10 mouse cellular contexts compared by ENCODE assay signal in genomic region chr2:109931978-109932780, GRCm38 (mm10). TPM values are rescaled to one million over a fixed set of nuclear protein-coding genes. Genes with fewer than 3 reads are reported as not detected.
DNase-seq lines count a peak whose midpoint lies in the region; ATAC-seq lines count a peak whose summit lies in the region.
"Had no signal": no experiment of that assay in that cellular context is flagged by ENCODE, and none has a peak within 500 bp of the region (broad histone marks: within the 10 kb centered on the region; RNA-seq: fewer than 3 reads in every experiment).

No protein-coding gene starts in this region.

- no peak overlapping the region for H3K4me3 ChIP-seq in heart, embryonic 14.5 days (ENCODE audit: control insufficient read depth in 1 of 2, insufficient read depth in 1 of 2, low read depth in 1 of 2, low read length in 2 of 2)
- H3K4me3 ChIP-seq in limb, embryonic 10.5 days = no peak overlapping the region
- H3K4me3 ChIP-seq in neural tube, embryonic 14.5 days (ENCODE audit: low read depth, low read length) = no peak overlapping the region
- no peak overlapping the region for H3K4me3 ChIP-seq in forebrain, embryonic 16.5 days (replicated peaks; ENCODE audit: low read length)

- no peaks in the 10 kb centered on the region for H3K27me3 ChIP-seq in heart, embryonic 14.5 days (ENCODE audit: control insufficient read depth, insufficient read depth, low read length)
- H3K27me3 ChIP-seq in limb, embryonic 10.5 days (ENCODE audit: low read depth, poor library complexity, severe bottlenecking) = no peaks in the 10 kb centered on the region
- H3K27me3 ChIP-seq in neural tube, embryonic 14.5 days (ENCODE audit: control insufficient read depth, insufficient read depth, low read length) = no peaks in the 10 kb centered on the region
- H3K27me3 ChIP-seq in forebrain, embryonic 16.5 days (replicated peaks; ENCODE audit: control insufficient read depth, insufficient read depth, low read length) = peaks cover 26% of the 10 kb centered on the region

- peak overlapping the region in 1 of 2 experiments; percentile 39; a peak in 2 of 4 replicates for H3K27ac ChIP-seq in heart, embryonic 14.5 days (replicated peaks in 1 of 2; ENCODE audit: control insufficient read depth in 1 of 2, insufficient read depth in 1 of 2, low read depth in 2 of 2, low read length in 2 of 2)
- 0 out of 2 replicates have a peak overlapping the region, but pooled peaks have one; percentile 36 for H3K27ac ChIP-seq in limb, embryonic 10.5 days
- no peak overlapping the region for H3K27ac ChIP-seq in neural tube, embryonic 14.5 days (ENCODE audit: low read depth, low read length)
- H3K27ac ChIP-seq in forebrain, embryonic 16.5 days (ENCODE audit: low read length) = no peak overlapping the region

- ATAC-seq in heart, embryonic 14.5 days (ENCODE audit: insufficient number of reproducible peaks, insufficient read depth, low FRiP score, low read depth) = no peak; the same call in 1 of the 2 replicates
- peak; percentile 81 for ATAC-seq in granulocyte monocyte progenitor cell, adult 5-6 weeks (replicated peaks; ENCODE audit: poor library complexity, severe bottlenecking)
- no peak for ATAC-seq in neural tube, embryonic 14.5 days (ENCODE audit: low read depth)
- ATAC-seq in forebrain, embryonic 16.5 days = no peak

- 0 out of 2 replicates have a peak, but pooled peaks cover 2% of the 10 kb centered on the region for H3K36me3 ChIP-seq in heart, embryonic 14.5 days (ENCODE audit: control insufficient read depth, insufficient read depth, low read length)
- H3K36me3 ChIP-seq in limb, embryonic 10.5 days = peaks cover 3% of the 10 kb centered on the region; the same call in 1 of the 2 replicates
- H3K36me3 ChIP-seq in neural tube, embryonic 14.5 days (ENCODE audit: control insufficient read depth, insufficient read depth, low read length) = no peaks in the 10 kb centered on the region
- H3K36me3 ChIP-seq in forebrain, embryonic 16.5 days (ENCODE audit: control insufficient read depth, insufficient read depth) = no peaks in the 10 kb centered on the region

- H3K4me2 ChIP-seq in heart, embryonic 14.5 days (ENCODE audit: low read length) = peak overlapping the region; percentile 31
- peak overlapping the region; percentile 1; the same call in 1 of the 2 replicates for H3K4me2 ChIP-seq in neural tube, embryonic 14.5 days (ENCODE audit: low read depth, low read length)
- H3K4me2 ChIP-seq in forebrain, embryonic 16.5 days (ENCODE audit: low read length) = no peak overlapping the region

- peak overlapping the region; percentile 38; the same call in 1 of the 2 replicates for H3K9ac ChIP-seq in heart, embryonic 14.5 days (ENCODE audit: low read length)
- no peak overlapping the region for H3K9ac ChIP-seq in neural tube, embryonic 14.5 days (replicated peaks; ENCODE audit: low read depth, low read length)
- no peak overlapping the region for H3K9ac ChIP-seq in forebrain, embryonic 16.5 days (replicated peaks; ENCODE audit: low read depth, low read length)

- intact Hi-C loops in heart, postnatal 25 days (cut with DNase I) = no loop called here

- peaks cover 18 to 47% of the 10 kb centered on the region in 2 experiments for H3K4me1 ChIP-seq in heart, embryonic 14.5 days (ENCODE audit: control insufficient read depth in 2 of 2, insufficient read depth in 2 of 2, low read length in 2 of 2)
- H3K4me1 ChIP-seq in limb, embryonic 10.5 days = peaks cover 36% of the 10 kb centered on the region
- H3K4me1 ChIP-seq in neural tube, embryonic 14.5 days (ENCODE audit: control insufficient read depth, insufficient read depth, low read length) = peaks cover 10% of the 10 kb centered on the region; the same call in 1 of the 2 replicates
- no peaks in the 10 kb centered on the region for H3K4me1 ChIP-seq in forebrain, embryonic 16.5 days (replicated peaks; ENCODE audit: control insufficient read depth, insufficient read depth, low read length)

- DNase-seq in heart, postnatal 25 days (ENCODE audit: low spot score) = no peak
- DNase-seq in limb, embryonic 10.5 days (ENCODE audit: low spot score) = no peak
- no peak for DNase-seq in testis, postnatal 14 days (ENCODE audit: low spot score)
- DNase-seq in urinary bladder, adult 18-20 months (ENCODE audit: low spot score in 2 of 2) = no peak
- DNase-seq: adrenal gland, postnatal 25 days; lung, postnatal 36 days had no signal

- 51% methylated on average over 13 of the region's 13 CpGs for WGBS in heart, embryonic 14.5 days
- WGBS in limb, embryonic 10.5 days = 62% methylated on average over 13 of the region's 13 CpGs
- 31% methylated on average over 13 of the region's 13 CpGs for WGBS in neural tube, embryonic 14.5 days
- WGBS in forebrain, embryonic 16.5 days = 62% methylated on average over 13 of the region's 13 CpGs

- no peaks in the 10 kb centered on the region for H3K9me3 ChIP-seq in heart, embryonic 14.5 days (ENCODE audit: control insufficient read depth, low read length)
- no peaks in the 10 kb centered on the region for H3K9me3 ChIP-seq in limb, embryonic 10.5 days (replicated peaks)
- H3K9me3 ChIP-seq in neural tube, embryonic 14.5 days (ENCODE audit: control insufficient read depth, low read length) = no peaks in the 10 kb centered on the region
- H3K9me3 ChIP-seq in forebrain, embryonic 16.5 days (ENCODE audit: control insufficient read depth, low read length) = no peaks in the 10 kb centered on the region

RNA-seq across cellular contexts. Expression of gene Lgr4, which starts 14.7 kb away (rescaled TPM):
- polyA plus RNA-seq in heart, embryonic 14.5 days (2014; fragmentation: Nextera tagmentation; extraction: Ambion mirVana) = 19.3 and 20.8 TPM in 2 replicates
- 10 to 100 TPM; 26.0 to 28.9 TPM for total RNA-seq in heart, postnatal 25 days (2021)
- total RNA-seq in granulocyte monocyte progenitor cell, adult 5-6 weeks (2014; fragmentation: Nextera tagmentation) = 0.80 and 2.5 TPM in 2 replicates
- total RNA-seq in granulocyte monocyte progenitor cell, adult 5-6 weeks (2017) = 0.72 and 1.9 TPM in 2 replicates
- 9.0 and 10.6 TPM in 2 replicates for polyA plus RNA-seq in limb, embryonic 10.5 days (2016; fragmentation: Nextera tagmentation; extraction: Ambion mirVana)
- 10.8 and 12.7 TPM in 2 replicates for polyA plus RNA-seq in neural tube, embryonic 14.5 days (2014; fragmentation: Nextera tagmentation; extraction: Ambion mirVana)
- polyA plus RNA-seq in forebrain, embryonic 16.5 days (2015; fragmentation: Nextera tagmentation; extraction: Ambion mirVana) = 2.7 and 3.6 TPM in 2 replicates

RNA-seq across cellular contexts. Expression of gene Lin7c, which starts 41.5 kb away (rescaled TPM):
- 43.0 and 44.3 TPM in 2 replicates for polyA plus RNA-seq in heart, embryonic 14.5 days (2014; fragmentation: Nextera tagmentation; extraction: Ambion mirVana)
- 10 to 100 TPM; 41.6 to 43.3 TPM for total RNA-seq in heart, postnatal 25 days (2021)
- 42.1 and 50.6 TPM in 2 replicates for total RNA-seq in granulocyte monocyte progenitor cell, adult 5-6 weeks (2014; fragmentation: Nextera tagmentation)
- 85.5 and 114 TPM in 2 replicates for total RNA-seq in granulocyte monocyte progenitor cell, adult 5-6 weeks (2017)
- polyA plus RNA-seq in limb, embryonic 10.5 days (2016; fragmentation: Nextera tagmentation; extraction: Ambion mirVana) = 64.3 and 68.9 TPM in 2 replicates
- 230 and 238 TPM in 2 replicates for polyA plus RNA-seq in neural tube, embryonic 14.5 days (2014; fragmentation: Nextera tagmentation; extraction: Ambion mirVana)
- polyA plus RNA-seq in forebrain, embryonic 16.5 days (2015; fragmentation: Nextera tagmentation; extraction: Ambion mirVana) = 207 and 223 TPM in 2 replicates
